Mouse (Mus musculus) mouse embryonic stem cell (cell line): ENCODE results near the gene Cd274.
"Not testable (repeated sequence)": the region's sequence is repeated elsewhere in the genome, so short reads cannot be mapped to it uniquely, and the experiment has no call there.

ENCODE experiments used
- in situ Hi-C, 2 experiments: fragments of 300-500 bp; cut with MboI; formaldehyde crosslinking; loops; 1 replicate in 1 of 2; 3 replicates in 1 of 2; pipeline ENCODE4 v1.14.3; 2019 to 2020; ENCODE audit warnings: low sequenced_read_pairs in 2 of 2, low pct_unique_long_range_greater_than_20kb in 1 of 2, mixed read lengths in 1 of 2; ENCODE audit not compliant: unreplicated experiment in 1 of 2

Gene Cd274

DNA sequence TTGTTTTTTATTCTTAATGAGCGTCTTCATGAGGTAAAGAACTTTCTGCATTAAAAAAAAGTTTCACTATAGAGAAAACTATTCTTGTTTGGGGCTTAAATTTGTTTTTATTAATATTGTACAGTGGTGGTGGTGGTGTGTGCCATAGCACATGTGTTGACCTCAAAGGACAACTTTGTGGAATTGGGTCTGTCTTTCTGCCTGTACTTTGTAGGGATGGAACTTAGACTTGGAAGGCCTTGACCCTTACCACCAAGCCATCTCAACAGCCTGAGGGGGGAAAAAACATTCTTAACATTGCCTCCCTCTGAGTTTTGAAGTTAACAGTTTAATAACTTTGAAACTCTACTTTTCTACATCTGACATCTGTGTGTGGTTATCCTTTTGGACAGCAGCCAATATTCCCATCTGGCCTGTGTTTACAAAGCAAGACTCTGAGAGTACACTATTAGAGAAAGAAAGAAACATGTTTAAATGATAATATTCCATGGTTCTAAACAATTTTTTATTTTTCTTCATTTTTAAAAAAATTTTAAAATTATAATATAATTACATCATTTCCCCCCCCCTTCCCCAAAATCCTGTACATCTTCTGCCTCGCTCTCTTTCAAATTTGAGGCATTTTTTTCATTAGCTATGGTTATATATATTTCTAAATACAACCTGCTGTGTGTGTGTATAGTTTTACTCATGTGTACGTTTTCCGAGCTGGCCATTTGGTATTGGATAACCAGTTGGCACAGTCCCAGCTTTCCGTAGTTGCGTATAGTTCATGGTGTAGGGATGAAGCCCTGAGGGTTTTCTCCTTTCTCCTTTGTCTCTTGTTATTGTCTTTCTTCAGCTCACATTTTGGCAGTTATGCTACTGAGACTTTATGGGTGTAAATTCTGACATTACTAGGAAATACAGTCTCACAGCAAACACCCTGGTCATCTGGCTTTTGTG, 45.5 kb downstream of the Cd274 start:
- in situ Hi-C loops: no loop called here

DNA sequence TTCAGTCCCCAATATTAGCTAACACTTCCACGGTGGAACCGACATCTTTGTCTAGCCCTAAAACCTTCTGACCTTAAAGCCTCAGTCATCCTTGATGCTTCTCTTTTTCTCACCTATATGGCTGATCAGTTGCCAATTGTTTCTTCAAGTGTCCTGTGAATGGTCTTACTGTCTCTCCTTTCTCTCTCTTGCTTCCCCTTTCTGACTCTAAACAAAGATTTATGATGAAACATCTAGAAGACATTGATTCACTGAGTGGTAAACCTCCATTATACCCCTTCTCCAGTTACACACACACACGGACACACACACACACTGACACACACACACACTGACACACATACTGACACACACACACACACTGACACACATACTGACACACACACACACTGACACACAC, 47.3 kb downstream of the Cd274 start:
- in situ Hi-C loops: no loop called here

GRCm38 (mm10) chr19:29414917-29415316, 47.7 kb downstream of the Cd274 start:
- in situ Hi-C loops: not testable (repeated sequence)

DNA sequence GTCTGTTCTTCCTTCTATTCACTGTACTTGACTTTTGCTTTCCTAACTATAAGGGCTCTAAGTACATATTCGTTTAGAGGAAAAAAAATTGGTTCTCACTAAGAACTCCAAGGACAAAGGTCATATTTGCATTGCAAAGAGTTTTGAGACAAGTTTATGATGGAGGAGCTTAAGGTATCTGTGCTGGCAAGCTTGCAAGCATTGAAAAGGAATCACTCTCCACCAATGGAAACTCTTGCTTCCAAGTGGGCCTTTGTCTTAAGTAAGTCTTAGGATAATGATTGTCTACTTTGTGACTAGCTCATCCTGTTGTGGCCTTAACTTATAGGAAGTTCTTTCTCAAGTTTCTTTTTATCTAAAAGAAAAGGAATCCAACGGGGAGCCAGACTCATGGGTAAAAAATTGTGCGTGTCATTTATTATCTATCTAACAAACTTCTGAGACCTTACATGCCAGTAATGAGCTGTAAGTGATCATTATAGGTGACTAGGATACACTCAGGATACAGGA, 49.2 kb downstream of the Cd274 start:
- in situ Hi-C loops: no loop called here

DNA sequence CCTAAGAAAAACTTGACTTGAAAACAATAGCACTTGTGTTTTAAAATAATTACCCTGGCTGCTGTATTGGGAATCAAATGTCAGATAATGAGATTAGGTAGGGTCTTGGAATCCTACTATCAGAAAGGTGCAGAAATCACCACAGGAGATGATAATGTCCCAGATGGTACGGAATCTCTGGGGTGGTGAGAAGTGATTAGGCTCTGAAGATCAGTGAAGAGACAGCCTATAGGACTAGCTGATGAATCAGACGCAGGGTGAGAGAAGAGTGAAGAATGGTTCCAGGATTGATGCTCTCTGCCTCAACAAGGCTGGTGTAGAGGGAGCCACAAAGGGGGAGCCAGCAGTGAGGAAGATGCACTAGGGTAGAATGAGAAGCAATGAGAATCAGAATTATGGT, 49.9 kb downstream of the Cd274 start:
- in situ Hi-C loops: no loop called here

GRCm38 (mm10) chr19:29417894-29418293, 50.6 kb downstream of the Cd274 start:
- in situ Hi-C loops: no loop called here

- in situ Hi-C loops: no loop called here
These were observed 51.4 kb downstream of the Cd274 start for GRCm38 (mm10) chr19:29418661-29419115.

- in situ Hi-C loops: no loop called here
These were observed 52.3 kb downstream of the Cd274 start for GRCm38 (mm10) chr19:29419506-29419905.

- in situ Hi-C loops: no loop called here
These were observed 52.7 kb downstream of the Cd274 start for GRCm38 (mm10) chr19:29419946-29420345.

DNA sequence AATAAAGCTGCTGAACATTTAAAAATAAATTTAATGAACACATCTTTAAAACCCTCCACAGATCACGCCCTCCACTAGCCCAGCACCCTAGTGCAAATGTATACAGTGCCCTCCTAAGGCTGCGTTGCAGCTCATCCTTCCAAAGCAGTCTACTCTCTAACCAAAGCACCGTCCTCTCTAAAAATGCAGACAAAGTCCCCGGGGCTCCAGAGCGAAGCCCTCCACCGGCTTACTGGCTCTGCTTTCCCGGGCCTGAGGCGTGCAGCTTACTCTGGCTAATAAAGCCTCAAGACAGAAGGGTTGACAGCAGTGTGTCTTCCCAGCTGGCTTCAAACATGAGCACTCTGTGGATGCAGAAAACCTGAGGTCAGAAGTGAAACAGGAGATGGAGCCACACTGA, 53.1 kb downstream of the Cd274 start:
- in situ Hi-C loops: no loop called here

- in situ Hi-C loops: no loop called here
These were observed 54.9 kb downstream of the Cd274 start for GRCm38 (mm10) chr19:29422013-29422645.

GRCm38 (mm10) chr19:29422796-29423195, 55.5 kb downstream of the Cd274 start:
- in situ Hi-C loops: no loop called here

DNA sequence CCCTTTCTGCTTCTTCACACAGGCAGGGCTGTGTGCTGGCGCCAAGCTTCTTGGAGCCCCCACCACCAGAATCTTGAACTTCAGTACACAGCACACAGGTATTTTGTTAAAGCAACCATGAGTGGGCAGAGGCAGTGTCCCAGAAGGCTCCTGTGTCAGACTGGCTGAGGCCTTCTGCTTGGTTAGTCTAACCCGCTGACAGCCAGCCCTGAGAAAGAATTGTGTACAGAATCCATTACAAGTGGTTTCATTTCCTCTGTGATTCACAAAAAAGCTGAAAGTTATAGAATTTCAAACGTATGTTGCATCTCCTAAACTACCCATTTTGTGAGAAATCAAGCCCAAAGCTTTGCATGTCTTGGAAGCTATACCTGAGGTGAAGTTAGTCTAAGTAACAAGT, 63.3 kb downstream of the Cd274 start:
- in situ Hi-C loops: no loop called here

DNA sequence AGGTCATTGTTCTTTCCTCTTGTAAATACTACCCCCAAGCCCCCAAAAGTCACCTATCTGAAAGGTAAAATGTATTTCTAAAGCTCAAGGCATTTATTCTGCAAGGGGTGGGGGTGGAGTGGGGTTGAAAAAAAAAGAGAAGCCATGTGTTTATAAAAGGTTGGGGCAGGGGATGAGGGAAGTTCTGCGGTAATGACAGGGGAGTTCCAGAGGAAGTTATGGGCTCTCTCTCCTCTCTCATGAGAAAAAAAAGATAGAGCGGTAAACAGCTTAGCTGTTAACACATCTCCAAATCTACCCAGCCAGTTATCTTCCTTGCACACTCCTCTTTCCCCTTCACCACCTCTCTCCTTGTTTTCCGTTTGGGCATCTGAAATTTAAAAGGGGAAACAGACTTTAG, 63.7 kb downstream of the Cd274 start:
- in situ Hi-C loops: no loop called here

- in situ Hi-C loops: no loop called here
These were observed 69.7 kb downstream of the Cd274 start for GRCm38 (mm10) chr19:29436793-29437479.
